Mouse (Mus musculus): ENCODE measurements around the gene Ank. TPM values are rescaled to one million over a fixed set of nuclear protein-coding genes. Genes with fewer than 3 reads are reported as not detected.
A peak's percentile ranks its signal among the peaks of the same experiment; 100 is the strongest.

Gene Ank
- total RNA-seq, 1 experiment from 2014 or later: 12.1 TPM

GRCm38 (mm10) chr15:27613255-27613654 is 146.8 kb downstream of the Ank start:
- no peak for ATAC-seq (replicated peaks; ENCODE audit: insufficient number of reproducible peaks, low FRiP score, low TSS enrichment, poor library complexity, severe bottlenecking)

- peak; percentile 33 for ATAC-seq (replicated peaks; ENCODE audit: insufficient number of reproducible peaks, low FRiP score, low TSS enrichment, poor library complexity, severe bottlenecking)
These were observed 149.7 kb downstream of the Ank start for GRCm38 (mm10) chr15:27616159-27616558.

- no peak for ATAC-seq (replicated peaks; ENCODE audit: insufficient number of reproducible peaks, low FRiP score, low TSS enrichment, poor library complexity, severe bottlenecking)
These were observed 150.8 kb downstream of the Ank start for GRCm38 (mm10) chr15:27617227-27617626.

- no peak for ATAC-seq (replicated peaks; ENCODE audit: insufficient number of reproducible peaks, low FRiP score, low TSS enrichment, poor library complexity, severe bottlenecking)
These were observed 152.5 kb downstream of the Ank start for GRCm38 (mm10) chr15:27618778-27619533.

GRCm38 (mm10) chr15:27619683-27620082 is 153.2 kb downstream of the Ank start:
- no peak for ATAC-seq (replicated peaks; ENCODE audit: insufficient number of reproducible peaks, low FRiP score, low TSS enrichment, poor library complexity, severe bottlenecking)

- no peak for ATAC-seq (replicated peaks; ENCODE audit: insufficient number of reproducible peaks, low FRiP score, low TSS enrichment, poor library complexity, severe bottlenecking)
These were observed 154.2 kb downstream of the Ank start for GRCm38 (mm10) chr15:27620475-27621185.

- no peak for ATAC-seq (replicated peaks; ENCODE audit: insufficient number of reproducible peaks, low FRiP score, low TSS enrichment, poor library complexity, severe bottlenecking)
These were observed 156.8 kb downstream of the Ank start for GRCm38 (mm10) chr15:27623286-27623685.

- peak; percentile 74 for ATAC-seq (replicated peaks; ENCODE audit: insufficient number of reproducible peaks, low FRiP score, low TSS enrichment, poor library complexity, severe bottlenecking)
These were observed 158.8 kb downstream of the Ank start for GRCm38 (mm10) chr15:27625014-27625889.

GRCm38 (mm10) chr15:27625890-27626255 is 159.4 kb downstream of the Ank start:
- ATAC-seq (replicated peaks; ENCODE audit: insufficient number of reproducible peaks, low FRiP score, low TSS enrichment, poor library complexity, severe bottlenecking): no peak

GRCm38 (mm10) chr15:27626314-27626713 is 159.8 kb downstream of the Ank start:
- no peak for ATAC-seq (replicated peaks; ENCODE audit: insufficient number of reproducible peaks, low FRiP score, low TSS enrichment, poor library complexity, severe bottlenecking)

- peak; percentile 38 for ATAC-seq (replicated peaks; ENCODE audit: insufficient number of reproducible peaks, low FRiP score, low TSS enrichment, poor library complexity, severe bottlenecking)
These were observed 161.3 kb downstream of the Ank start for GRCm38 (mm10) chr15:27627794-27628193.

- no peak for ATAC-seq (replicated peaks; ENCODE audit: insufficient number of reproducible peaks, low FRiP score, low TSS enrichment, poor library complexity, severe bottlenecking)
These were observed 162.6 kb downstream of the Ank start for GRCm38 (mm10) chr15:27629046-27629445.

- no peak for ATAC-seq (replicated peaks; ENCODE audit: insufficient number of reproducible peaks, low FRiP score, low TSS enrichment, poor library complexity, severe bottlenecking)
These were observed 163.5 kb downstream of the Ank start for GRCm38 (mm10) chr15:27629800-27630600.

GRCm38 (mm10) chr15:27630601-27631383 is 164.3 kb downstream of the Ank start, which contains the start of gene Otulin:
Gene Otulin (minus strand): TSS chr15:27630693.
- peak; percentile 88 for ATAC-seq (replicated peaks; ENCODE audit: insufficient number of reproducible peaks, low FRiP score, low TSS enrichment, poor library complexity, severe bottlenecking)

- no peak for ATAC-seq (replicated peaks; ENCODE audit: insufficient number of reproducible peaks, low FRiP score, low TSS enrichment, poor library complexity, severe bottlenecking)
These were observed 167.7 kb downstream of the Ank start for GRCm38 (mm10) chr15:27633941-27634900.

- ATAC-seq (replicated peaks; ENCODE audit: insufficient number of reproducible peaks, low FRiP score, low TSS enrichment, poor library complexity, severe bottlenecking): peak; percentile 53
These were observed 174.7 kb downstream of the Ank start for GRCm38 (mm10) chr15:27641171-27641570.

GRCm38 (mm10) chr15:27642895-27643294 is 176.4 kb downstream of the Ank start:
- peak; percentile 73 for ATAC-seq (replicated peaks; ENCODE audit: insufficient number of reproducible peaks, low FRiP score, low TSS enrichment, poor library complexity, severe bottlenecking)

All from monocyte, adult 5-6 weeks (primary cell).